Mouse (Mus musculus): ENCODE measurements at regions not wholly inside any gene's neighbourhood (a gene's known extent, or its start where the extent isn't known, plus 50 kb on each side); places are given as distances from the start of the nearest gene placed in this dataset.
A peak's percentile ranks its signal among the peaks of the same experiment; 100 is the strongest.

- no peak for DNase-seq (ENCODE audit: extremely low spot score, low spot score)
Observed at GRCm38 (mm10) chr17:3962176-3962575, 266.1 kb upstream of the Nox3 start.

- DNase-seq (ENCODE audit: extremely low spot score, low spot score) = no peak
Observed at GRCm38 (mm10) chr17:3946540-3946939, 250.5 kb upstream of the Nox3 start.

- no peak for DNase-seq (ENCODE audit: extremely low spot score, low spot score)
Observed at GRCm38 (mm10) chr17:3936361-3936760, 240.3 kb upstream of the Nox3 start.

- no peak for DNase-seq (ENCODE audit: extremely low spot score, low spot score)
Observed at GRCm38 (mm10) chr17:3933208-3933607, 237.1 kb upstream of the Nox3 start.

GRCm38 (mm10) chr17:3932071-3932470 lies 236.0 kb upstream of the Nox3 start:
- DNase-seq (ENCODE audit: extremely low spot score, low spot score) = no peak

GRCm38 (mm10) chr17:3927106-3927505 lies 231.0 kb upstream of the Nox3 start:
- no peak for DNase-seq (ENCODE audit: extremely low spot score, low spot score)

- no peak for DNase-seq (ENCODE audit: extremely low spot score, low spot score)
Observed at GRCm38 (mm10) chr17:3920282-3920681, 224.2 kb upstream of the Nox3 start.

- DNase-seq (ENCODE audit: extremely low spot score, low spot score) = no peak
Observed at GRCm38 (mm10) chr17:3892826-3893225, 196.8 kb upstream of the Nox3 start.

- peak; percentile 19 for DNase-seq (ENCODE audit: extremely low spot score, low spot score)
Observed at GRCm38 (mm10) chr17:3883146-3883545, 187.1 kb upstream of the Nox3 start.

GRCm38 (mm10) chr17:3879075-3879474 lies 183.0 kb upstream of the Nox3 start:
- DNase-seq (ENCODE audit: extremely low spot score, low spot score) = no peak

GRCm38 (mm10) chr17:3869459-3870194 lies 173.6 kb upstream of the Nox3 start:
- DNase-seq (ENCODE audit: extremely low spot score, low spot score) = no peak

GRCm38 (mm10) chr17:3862384-3862783 lies 166.3 kb upstream of the Nox3 start:
- no peak for DNase-seq (ENCODE audit: extremely low spot score, low spot score)

GRCm38 (mm10) chr17:3836386-3836785 lies 140.3 kb upstream of the Nox3 start:
- DNase-seq (ENCODE audit: extremely low spot score, low spot score) = no peak

- no peak for DNase-seq (ENCODE audit: extremely low spot score, low spot score)
Observed at GRCm38 (mm10) chr17:3811187-3811586, 115.1 kb upstream of the Nox3 start.

- no peak for DNase-seq (ENCODE audit: extremely low spot score, low spot score)
Observed at GRCm38 (mm10) chr17:3803507-3803906, 107.4 kb upstream of the Nox3 start.

GRCm38 (mm10) chr17:3792597-3792996 lies 96.5 kb upstream of the Nox3 start:
- DNase-seq (ENCODE audit: extremely low spot score, low spot score) = peak; percentile 15

- DNase-seq (ENCODE audit: extremely low spot score, low spot score) = no peak
Observed at GRCm38 (mm10) chr17:3782156-3782555, 86.1 kb upstream of the Nox3 start.

- no peak for DNase-seq (ENCODE audit: extremely low spot score, low spot score)
Observed at GRCm38 (mm10) chr17:3777691-3778090, 81.6 kb upstream of the Nox3 start.

- DNase-seq (ENCODE audit: extremely low spot score, low spot score) = no peak
Observed at GRCm38 (mm10) chr17:3747808-3748335, 51.8 kb upstream of the Nox3 start.

All from neural tube, embryonic 10.5 days (tissue).